Mouse (Mus musculus): ENCODE results near the gene Lurap1. TPM values are rescaled to one million over a fixed set of nuclear protein-coding genes. Genes with fewer than 3 reads are reported as not detected.
A peak's percentile ranks its signal among the peaks of the same experiment; 100 is the strongest.

The Lurap1 gene
- 1 to 10 TPM; 3.6 to 3.9 TPM for total RNA-seq (2021)

DNA sequence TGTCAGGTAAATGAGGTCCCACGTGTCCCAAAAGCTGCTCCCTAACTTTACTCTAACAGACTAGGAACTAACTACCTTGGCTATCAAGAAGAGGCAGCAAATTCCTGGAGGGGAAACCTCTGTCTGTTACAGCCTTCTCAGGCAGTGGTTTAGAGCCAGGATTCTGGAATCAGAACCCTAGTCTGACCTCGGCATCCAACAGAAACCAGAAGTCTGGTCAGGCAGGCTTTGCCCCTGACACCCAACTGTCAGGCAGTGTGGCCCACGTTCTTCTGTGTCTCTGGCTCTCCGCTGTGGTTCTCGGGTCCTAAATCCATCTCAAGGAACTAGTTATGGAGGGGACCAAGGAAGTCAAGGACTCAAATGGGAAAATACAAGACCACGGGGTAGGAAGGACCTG lies at the start of gene Lurap1:
Gene Lurap1, minus strand, starts transcription at position 101 of the 400 bp plus-strand sequence.
- DNase-seq: no peak

GRCm38 (mm10) chr4:116198422-116198821 lies 47.3 kb upstream of the Lurap1 start:
- DNase-seq: no peak

DNA sequence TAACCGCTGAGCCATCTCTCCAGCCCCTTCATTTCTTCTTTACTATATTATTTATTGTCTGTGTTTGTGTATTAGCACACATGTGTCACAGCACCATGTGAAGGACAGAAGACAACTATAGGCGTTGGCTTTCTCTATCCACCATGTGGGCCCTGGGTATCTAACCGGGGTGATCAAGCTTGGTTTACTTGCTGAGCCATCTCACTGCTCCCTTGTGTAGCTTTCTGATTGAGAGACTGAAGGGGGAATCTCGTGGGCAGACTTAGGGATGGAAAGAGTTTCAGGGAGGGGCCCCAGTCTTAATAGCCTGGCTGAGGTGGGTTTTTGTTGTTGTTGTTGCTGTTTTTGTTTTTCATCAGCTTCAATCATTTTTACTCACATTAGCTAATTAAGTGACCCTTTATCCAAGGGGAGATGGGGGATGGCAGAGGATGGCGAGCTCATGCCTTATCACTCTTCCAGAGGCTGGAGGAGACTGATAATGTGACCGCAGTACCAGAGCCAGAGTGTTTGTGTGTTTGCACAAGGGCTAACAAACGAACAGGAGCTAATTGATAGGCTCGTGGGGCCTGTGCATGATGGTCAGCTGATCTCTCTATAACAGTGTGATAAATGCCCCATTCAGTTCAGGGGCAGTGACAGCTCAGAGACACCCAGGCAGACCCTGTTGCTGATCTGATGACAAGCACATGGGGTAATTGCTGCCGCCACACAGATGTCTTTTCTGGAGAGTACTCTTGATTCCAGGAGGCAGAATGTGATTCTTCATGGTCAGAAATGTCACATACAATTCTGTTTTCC lies 42.6 kb upstream of the Lurap1 start:
- DNase-seq: no peak

DNA sequence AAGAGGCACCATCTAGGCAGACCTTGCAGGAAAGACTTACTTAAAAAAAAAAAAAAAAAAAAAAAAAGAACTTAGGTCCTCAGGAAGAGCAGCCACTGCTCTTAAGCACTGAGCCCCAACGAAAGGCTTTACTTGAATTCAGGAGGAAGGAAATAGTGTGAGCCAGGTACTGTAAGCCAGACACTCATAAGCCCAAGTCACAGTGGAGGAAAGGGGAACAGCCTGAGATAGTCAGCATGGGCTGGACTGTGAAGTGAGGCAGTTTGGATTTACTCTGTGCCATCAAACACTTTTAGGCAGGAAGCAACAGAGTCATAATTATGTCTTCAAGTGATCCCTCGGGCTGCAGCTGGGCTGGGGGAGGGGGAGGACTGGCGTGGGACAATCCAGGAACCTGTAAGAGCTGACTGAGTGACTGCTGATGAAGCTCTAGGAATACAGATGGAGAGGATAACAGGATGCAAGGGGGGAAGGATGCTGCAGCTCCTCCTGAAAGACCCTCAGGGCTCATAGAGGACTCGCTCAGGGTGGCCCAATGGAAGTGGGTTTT lies 41.2 kb upstream of the Lurap1 start:
- peak; percentile 38 for DNase-seq

DNA sequence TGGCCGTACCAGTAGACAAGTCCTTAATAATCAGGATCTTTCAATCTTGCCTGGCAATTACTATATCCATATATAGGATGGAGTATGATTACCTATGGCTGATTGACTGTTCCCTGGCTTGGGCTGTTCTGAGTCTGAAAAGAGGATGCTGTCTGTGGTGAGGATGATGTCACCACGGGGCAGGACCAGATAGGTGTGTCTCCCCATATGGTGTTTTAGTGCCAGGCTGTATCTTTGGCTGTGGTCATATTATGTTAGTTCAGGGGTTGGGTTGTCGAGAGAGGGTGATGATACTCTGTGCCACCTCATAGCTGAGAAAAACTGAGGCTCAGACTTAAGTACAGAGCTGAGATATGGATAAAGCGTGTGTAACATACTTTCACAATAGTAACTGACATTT lies 33.9 kb upstream of the Lurap1 start:
- DNase-seq: no peak

DNA sequence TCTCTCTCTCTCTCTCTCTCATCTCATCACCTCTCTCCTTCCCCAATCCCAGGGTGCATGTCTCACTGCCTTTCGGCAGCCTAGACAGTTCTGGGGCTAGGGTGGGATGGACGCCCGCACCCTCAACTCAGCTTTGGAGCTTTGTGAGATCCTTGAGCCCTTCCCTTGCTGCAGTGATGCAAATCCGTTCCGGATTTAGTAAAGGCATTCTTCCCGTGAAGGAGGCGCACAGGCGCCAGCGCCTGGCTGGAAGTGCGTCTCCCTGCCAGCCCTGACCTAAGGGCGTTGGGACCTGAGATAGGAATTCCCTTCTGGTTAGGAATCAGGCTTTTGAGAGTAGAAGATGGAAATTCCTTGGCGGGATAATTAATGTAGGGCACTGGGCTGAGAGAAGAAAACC lies 31.6 kb upstream of the Lurap1 start:
- DNase-seq: peak; percentile 58

DNA sequence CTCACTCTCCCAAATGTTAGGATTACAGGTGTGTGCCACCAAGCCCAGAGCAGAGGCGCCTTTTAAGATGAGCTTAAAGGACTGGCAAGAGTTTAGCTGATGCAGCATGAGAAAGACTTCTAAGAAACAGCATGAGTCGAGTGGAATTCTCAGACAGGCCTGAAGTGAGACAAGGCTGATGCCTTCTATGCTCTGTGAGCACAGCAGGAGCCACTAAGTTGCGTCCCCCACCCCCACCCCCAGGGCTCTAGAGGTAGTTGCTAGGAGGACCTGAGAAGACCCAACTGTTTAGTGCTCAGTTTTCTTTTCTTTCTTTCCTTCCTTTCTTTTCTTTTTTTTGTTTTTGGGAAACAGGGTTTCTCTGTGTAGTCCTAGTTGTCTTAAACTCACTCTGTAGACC lies 30.9 kb upstream of the Lurap1 start:
- DNase-seq: no peak

DNA sequence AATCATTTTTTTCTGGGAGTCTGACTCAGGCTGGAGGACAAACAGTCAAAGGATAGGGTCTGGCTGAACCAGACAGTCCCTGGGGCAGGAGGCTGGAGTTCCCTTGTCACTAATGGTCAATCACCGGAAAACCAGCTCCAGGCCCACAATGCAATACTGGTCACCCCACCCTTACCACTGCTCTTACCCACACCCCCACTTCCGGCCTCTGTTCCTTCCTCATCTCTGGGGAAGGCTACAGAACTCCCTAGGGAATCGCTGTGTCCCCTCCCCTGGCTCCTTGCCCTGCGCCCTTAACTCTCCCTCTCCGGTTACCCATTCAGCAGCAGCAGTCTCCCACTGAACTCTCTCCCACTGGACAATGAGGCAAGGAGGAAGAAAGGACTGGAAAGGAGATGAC lies 26.0 kb upstream of the Lurap1 start:
- peak; percentile 83 for DNase-seq

GRCm38 (mm10) chr4:116176543-116176988 lies 25.4 kb upstream of the Lurap1 start:
- DNase-seq: peak; percentile 74

DNA sequence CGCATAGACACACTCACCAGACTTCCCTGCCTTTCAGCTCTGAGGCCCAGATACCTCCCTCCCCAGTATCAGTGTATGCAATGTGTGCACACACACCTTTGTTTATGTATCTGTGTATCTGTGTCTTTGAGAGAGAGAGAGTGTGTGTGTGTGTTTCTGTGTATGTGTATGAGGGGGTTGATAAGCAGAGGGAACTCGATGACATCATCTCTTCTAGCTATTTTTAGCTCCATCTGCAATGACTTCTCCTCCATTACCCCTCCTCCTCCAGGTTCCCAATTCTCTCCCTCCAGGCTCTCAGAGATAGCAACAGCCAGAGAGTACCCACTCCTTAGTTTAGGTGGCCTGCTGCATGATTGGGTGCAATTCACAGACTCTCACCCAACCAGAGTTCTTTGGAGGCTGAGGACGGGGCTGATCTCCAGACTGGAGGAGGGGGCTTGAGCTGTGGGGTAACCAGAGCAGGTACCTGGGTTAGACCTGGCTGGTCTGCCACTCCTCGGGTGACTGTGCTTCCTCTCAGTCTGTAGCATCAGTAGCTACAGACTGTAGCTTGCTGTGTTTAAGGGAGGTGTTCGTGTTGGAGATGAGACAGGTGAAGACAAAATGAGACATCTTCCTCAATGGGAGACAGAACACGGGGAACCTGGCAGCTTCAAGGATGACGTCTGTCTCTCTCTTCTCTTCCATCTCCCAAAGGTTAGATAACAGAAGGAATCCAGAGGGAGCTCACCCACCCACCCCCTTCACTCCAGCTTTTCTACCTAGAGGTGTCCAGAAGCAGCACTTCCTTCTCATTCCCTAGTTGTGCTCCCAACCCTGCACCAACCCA lies 24.8 kb upstream of the Lurap1 start:
- no peak for DNase-seq

DNA sequence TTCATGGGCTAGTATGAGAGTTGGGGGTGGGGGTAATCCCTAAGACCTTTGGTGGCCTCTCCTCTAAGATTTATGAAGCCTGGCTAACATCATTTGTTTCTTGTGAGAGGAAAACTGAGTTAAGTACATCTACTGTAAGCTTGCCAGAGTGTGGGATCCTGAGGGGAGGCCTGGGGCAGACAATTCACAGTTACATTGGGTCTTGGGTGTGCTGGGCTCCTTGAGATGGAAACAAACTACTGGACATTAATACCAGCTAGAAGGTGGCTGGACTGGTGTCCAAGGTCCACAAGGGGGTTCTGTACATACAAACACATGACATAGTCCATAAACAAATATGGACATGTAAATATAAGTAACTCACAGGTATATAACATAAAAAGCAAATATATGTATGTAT lies 24.0 kb upstream of the Lurap1 start:
- no peak for DNase-seq

GRCm38 (mm10) chr4:116174466-116175116 lies 23.5 kb upstream of the Lurap1 start:
- DNase-seq: peak; percentile 54

- DNase-seq: no peak
Observed at GRCm38 (mm10) chr4:116173752-116174151, 22.6 kb upstream of the Lurap1 start.

GRCm38 (mm10) chr4:116173072-116173471 lies 21.9 kb upstream of the Lurap1 start, which contains the start of the genes 1700042G07Rik and Gm49337:
1700042G07Rik (plus strand) TSS chr4:116173372.
Gm49337 (plus strand) TSS chr4:116173384.
- DNase-seq: no peak

GRCm38 (mm10) chr4:116169353-116169672 lies 18.2 kb upstream of the Lurap1 start:
- DNase-seq: no peak

DNA sequence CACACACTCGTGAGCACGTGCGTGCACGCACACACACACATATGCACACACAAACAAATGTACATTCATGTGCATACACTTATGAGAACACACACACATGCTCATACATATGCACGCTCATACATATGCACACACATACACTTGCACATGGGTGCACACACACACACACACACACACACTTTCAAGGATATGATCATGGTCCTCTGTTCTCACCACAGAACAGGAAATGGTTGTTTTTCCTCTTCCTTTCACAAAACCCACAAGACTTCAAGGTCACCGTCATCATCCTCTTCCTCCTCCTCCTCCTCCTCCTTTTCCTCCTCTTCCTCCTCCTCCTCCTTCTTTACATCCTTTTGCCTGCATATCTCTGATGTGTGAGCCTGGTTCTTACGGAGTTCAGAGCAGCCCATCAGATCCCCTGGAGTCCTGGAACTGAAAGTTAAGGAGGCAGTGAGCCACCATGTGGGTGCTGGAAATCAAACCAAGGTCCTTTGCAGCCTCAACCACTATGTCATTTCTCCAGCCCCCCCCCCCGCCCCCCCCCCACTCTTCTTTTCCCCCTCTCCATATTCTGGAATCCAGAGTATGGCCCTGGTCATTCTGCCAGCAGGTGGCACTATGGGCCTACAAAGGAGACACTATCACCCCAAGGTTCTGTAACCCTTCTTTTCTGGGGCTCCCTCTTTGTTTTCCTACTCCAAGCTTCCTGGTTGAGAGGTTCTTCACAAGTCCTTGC lies 17.6 kb upstream of the Lurap1 start:
- peak; percentile 88 for DNase-seq

DNA sequence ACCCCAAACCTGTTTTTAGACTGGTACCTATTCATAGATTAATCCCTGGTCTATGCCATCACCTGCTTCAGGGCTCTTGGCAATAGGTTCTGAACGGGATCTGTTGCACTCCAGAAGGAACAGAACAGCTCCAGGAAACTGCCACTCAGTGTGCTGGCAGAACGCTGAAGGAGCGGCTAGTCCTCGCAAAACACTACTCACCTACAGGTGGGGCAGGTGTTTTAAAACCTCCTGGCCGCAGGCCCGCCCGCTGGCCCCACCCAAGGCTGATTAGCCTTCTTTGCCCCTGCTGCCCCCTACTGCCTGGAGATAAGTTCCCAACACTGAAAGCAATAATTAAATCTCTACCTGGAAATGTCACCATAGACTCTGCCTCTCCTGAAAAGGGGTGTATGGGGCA lies 16.3 kb upstream of the Lurap1 start, which contains the start of gene Tspan1:
Gene Tspan1, minus strand, starts transcription at position 198 of the 400 bp plus-strand sequence.
- DNase-seq: no peak

DNA sequence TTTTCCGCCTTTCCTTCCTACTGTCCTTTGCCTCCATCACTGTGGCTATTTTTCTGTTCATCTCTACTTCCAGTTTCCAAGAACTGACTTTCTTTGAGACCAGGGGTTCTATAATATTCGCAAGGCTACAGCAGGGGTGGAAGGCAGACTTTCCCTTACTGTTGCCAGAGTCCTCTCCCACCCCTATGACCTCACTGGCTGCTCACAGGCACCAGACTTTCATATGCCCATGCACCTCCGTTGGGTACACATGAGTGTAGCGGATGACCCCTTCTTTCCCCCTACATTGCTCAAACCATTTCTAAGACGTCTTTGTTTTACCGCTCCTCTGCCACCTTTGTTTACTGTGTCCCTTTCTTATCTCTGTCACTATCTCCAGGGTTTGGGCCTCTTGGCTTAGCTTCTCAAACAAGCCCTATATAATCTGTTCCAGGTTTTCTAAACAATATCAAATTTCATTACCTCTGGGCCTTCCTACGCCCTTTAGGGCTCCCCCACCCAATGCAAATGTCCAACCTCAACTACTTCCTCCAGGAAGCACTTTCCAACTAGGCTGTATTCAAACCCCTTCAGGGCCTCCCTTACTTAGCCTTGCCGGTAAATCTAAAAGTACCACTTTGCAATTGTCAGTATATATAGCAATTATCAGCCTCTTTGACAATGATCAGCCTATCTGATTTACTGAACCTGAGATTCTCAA lies 14.7 kb upstream of the Lurap1 start:
- DNase-seq: no peak

GRCm38 (mm10) chr4:116164759-116165554 lies 13.8 kb upstream of the Lurap1 start:
- no peak for DNase-seq

DNA sequence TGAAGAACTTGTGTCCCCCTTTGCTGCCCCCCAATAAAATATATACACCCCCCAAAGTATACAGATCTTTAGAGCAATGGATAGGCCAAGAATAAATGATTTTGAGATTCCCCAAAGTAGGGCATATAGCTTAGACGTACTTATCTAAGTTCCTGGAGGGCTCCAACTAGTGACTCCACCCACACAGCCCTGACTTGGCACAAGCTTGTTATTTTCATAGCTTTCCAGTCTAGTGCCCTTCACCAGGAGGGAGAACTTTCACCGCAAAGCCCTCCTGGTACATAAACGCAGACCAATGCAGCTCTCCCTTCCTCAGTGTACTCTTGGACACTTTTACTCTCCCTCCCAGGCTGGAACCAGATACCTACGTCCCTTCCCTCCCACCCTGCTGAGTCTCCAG lies 11.0 kb upstream of the Lurap1 start:
- no peak for DNase-seq

Measured in heart, postnatal 4 days (tissue).